10 mouse cellular contexts compared by ENCODE assay signal in genomic region chr10:77187427-77187826, GRCm38 (mm10).
"Had no signal": no experiment of that assay in that cellular context is flagged by ENCODE, and none has a peak within 500 bp of the region (broad histone marks: within the 10 kb centered on the region; RNA-seq: fewer than 3 reads in every experiment).

No protein-coding gene starts in this region.

- H3K4me1 ChIP-seq: liver, embryonic 13.5 days had no signal

- H3K27me3 ChIP-seq: limb, embryonic 13.5 days; midbrain, embryonic 13.5 days; stomach, embryonic 15.5 days had no signal

- DNase-seq: kidney, postnatal 14 days; left cerebral cortex, postnatal 4 days; liver, embryonic 13.5 days; lung, adult 18-20 months; right cerebral cortex, postnatal 14 days; thymus, adult 2 months; thymus, postnatal 4 days had no signal

- H3K27ac ChIP-seq: limb, embryonic 13.5 days; liver, embryonic 13.5 days; midbrain, embryonic 13.5 days; stomach, embryonic 15.5 days had no signal

- H3K4me2 ChIP-seq: limb, embryonic 13.5 days; liver, embryonic 13.5 days; midbrain, embryonic 13.5 days; stomach, embryonic 15.5 days had no signal

- H3K36me3 ChIP-seq: limb, embryonic 13.5 days; liver, embryonic 13.5 days; midbrain, embryonic 13.5 days; stomach, embryonic 15.5 days had no signal

- H3K9ac ChIP-seq: limb, embryonic 13.5 days; liver, embryonic 13.5 days; midbrain, embryonic 13.5 days; stomach, embryonic 15.5 days had no signal

- ATAC-seq: midbrain, embryonic 13.5 days had no signal

- H3K9me3 ChIP-seq: limb, embryonic 13.5 days; liver, embryonic 13.5 days; midbrain, embryonic 13.5 days; stomach, embryonic 15.5 days had no signal

- H3K4me3 ChIP-seq: limb, embryonic 13.5 days; liver, embryonic 13.5 days; midbrain, embryonic 13.5 days; stomach, embryonic 15.5 days had no signal
